Mouse (Mus musculus): ENCODE measurements around the gene Dock4. TPM values are rescaled to one million over a fixed set of nuclear protein-coding genes. Genes with fewer than 3 reads are reported as not detected.

Dock4 gene
- polyA plus RNA-seq (2017; shearing (Covaris generic)), result 1.2 TPM

DNA sequence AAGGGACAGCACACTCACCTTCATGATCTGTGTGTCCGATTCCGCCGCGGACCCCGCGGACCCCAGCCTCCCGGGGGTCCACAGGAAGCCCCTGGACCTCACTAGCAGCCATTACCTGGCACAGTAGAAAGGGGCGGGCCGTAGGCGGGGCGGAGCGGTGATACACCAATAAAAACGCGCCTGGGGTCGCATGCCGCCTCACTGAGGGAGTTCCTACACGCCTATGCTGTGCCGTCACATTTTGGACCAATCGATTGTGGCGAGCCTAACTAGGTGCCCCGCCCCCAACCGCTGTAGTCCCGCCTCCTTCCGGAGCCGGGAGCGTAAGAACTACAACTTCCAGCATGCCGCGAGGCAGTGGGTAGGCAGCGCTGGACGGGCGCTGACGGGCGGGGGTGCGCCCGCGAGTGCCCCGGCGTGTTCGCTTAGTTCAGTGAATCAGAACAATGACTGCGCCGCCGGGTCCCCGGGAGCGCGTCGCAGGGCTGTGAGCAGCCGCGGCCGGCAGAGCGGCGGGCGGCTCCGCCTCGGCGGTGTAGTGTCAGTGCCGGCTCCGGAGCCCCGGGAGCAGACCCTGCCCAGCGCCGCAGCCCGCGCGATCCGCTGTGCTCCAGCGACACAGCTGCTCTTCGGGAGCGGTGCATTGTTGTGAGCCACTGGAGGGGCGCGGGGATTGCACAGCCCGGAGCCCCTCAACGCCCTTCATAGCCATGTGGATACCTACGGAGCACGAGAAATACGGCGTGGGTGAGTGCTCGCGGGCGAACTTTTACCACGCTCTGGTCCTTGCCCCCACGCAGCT is at the start of gene Dock4, which contains the start of gene Zfp277:
Gene Dock4, plus strand, starts transcription at position 305 of the 802 bp plus-strand sequence.
Gene Zfp277, minus strand, starts transcription at position 255 of the 802 bp plus-strand sequence.

Other genes with a start within 250 kb of the Dock4 start
- gene Lsmem1, start 246.5 kb upstream of the Dock4 start, polyA plus RNA-seq (2017; shearing (Covaris generic)), result 0.25 TPM
- 58.3 TPM for gene Ifrd1, start 197.4 kb upstream of the Dock4 start, polyA plus RNA-seq (2017; shearing (Covaris generic))
- gene Zfp277, start 50 bp upstream of the Dock4 start, polyA plus RNA-seq (2017; shearing (Covaris generic)), result 43.4 TPM